In genomic region chr7:16018016-16018810, GRCm38 (mm10) we compare ENCODE assay signal across 8 mouse cellular contexts. TPM values are rescaled to one million over a fixed set of nuclear protein-coding genes. Genes with fewer than 3 reads are reported as not detected.
A peak's percentile ranks its signal among the peaks of the same experiment; 100 is the strongest.
DNase-seq lines count a peak whose midpoint lies in the region; ATAC-seq and TF ChIP-seq lines count a peak whose summit lies in the region.

No protein-coding gene starts in this region.

- peaks cover 41% of the 10 kb centered on the region for H3K4me1 ChIP-seq in heart, embryonic 13.5 days
- peaks cover 52% of the 10 kb centered on the region for H3K4me1 ChIP-seq in liver, adult 2 months (ENCODE audit: control insufficient read depth, insufficient read depth, low read length)

- peak overlapping the region; percentile 29; the same call in 1 of the 2 replicates for H3K4me3 ChIP-seq in gastrocnemius, adult 2 months
- H3K4me3 ChIP-seq in heart, embryonic 13.5 days, result no peak overlapping the region
- H3K4me3 ChIP-seq in liver, adult 2 months (ENCODE audit: insufficient read depth, low read depth, low read length), result no peak overlapping the region

- no peak overlapping the region for H3K4me2 ChIP-seq in heart, embryonic 13.5 days

- intact Hi-C loops in gastrocnemius, adult 2 months (cut with DNase I), result loop anchor here (5.0 kb wide), 1 partner anchor 36 kb away; no protein-coding TSS in a partner anchor

- peak; percentile 43; the same call in 1 of the 2 replicates for ATAC-seq in heart, embryonic 13.5 days (ENCODE audit: extremely low read depth, insufficient number of reproducible peaks, low FRiP score, low TSS enrichment)
- peak; percentile 70 for ATAC-seq in neutrophil, adult 5-6 weeks (ENCODE audit: extremely low read depth, insufficient number of reproducible peaks, low FRiP score, poor library complexity, severe bottlenecking)

- no peak for TF ChIP-seq POLR2A in liver, adult 2 months (IDR thresholded peaks at IDR 0.05; ENCODE audit: extremely low read depth, insufficient read depth, low read length)

- TF ChIP-seq CTCF in gastrocnemius, adult 2 months (IDR thresholded peaks at IDR 0.05), result no peak
- TF ChIP-seq CTCF in liver, adult 2 months (IDR thresholded peaks at IDR 0.05; ENCODE audit: low read depth, low read length), result no peak

- peak; percentile 42 for DNase-seq in gastrocnemius, adult 2 months
- DNase-seq in gastrocnemius, adult 18-20 months (ENCODE audit: low spot score), result no peak
- peak; percentile 91 for DNase-seq in liver, adult 2 months (ENCODE audit: extremely low read depth, low read depth, low spot score)
- no peak for DNase-seq in cerebellum, postnatal 14 days
- no peak for DNase-seq in gastrocnemius, postnatal 4 days (ENCODE audit: low spot score in 2 of 2)
- DNase-seq in layer of hippocampus, adult 9-11 months, result no peak

- 0 out of 2 replicates have a peak, but pooled peaks cover under 1% of the 10 kb centered on the region for H3K36me3 ChIP-seq in heart, embryonic 13.5 days
- H3K36me3 ChIP-seq in liver, adult 2 months (ENCODE audit: control insufficient read depth, insufficient read depth, low read length), result no peaks in the 10 kb centered on the region

- WGBS in heart, embryonic 13.5 days, result 68% methylated on average over 9 of the region's 9 CpGs
- WGBS in liver, adult 2 months, result 14% methylated on average over 9 of the region's 9 CpGs

- H3K9me3 ChIP-seq in heart, embryonic 13.5 days, result no peaks in the 10 kb centered on the region

- peaks cover 27% of the 10 kb centered on the region; the same call in 1 of the 2 replicates for H3K79me2 ChIP-seq in liver, adult 2 months (ENCODE audit: control insufficient read depth, insufficient read depth, low read length)

- no peak overlapping the region for H3K9ac ChIP-seq in heart, embryonic 13.5 days
- peak overlapping the region; percentile 29; the same call in 1 of the 2 replicates for H3K9ac ChIP-seq in liver, adult 2 months (ENCODE audit: low read depth, low read length)

- H3K27ac ChIP-seq in gastrocnemius, adult 2 months, result peak overlapping the region; percentile 84
- H3K27ac ChIP-seq in heart, embryonic 13.5 days (replicated peaks), result peak overlapping the region; percentile 58
- H3K27ac ChIP-seq in liver, adult 2 months (replicated peaks; ENCODE audit: insufficient read depth, low read depth, low read length), result peak overlapping the region; percentile 56

- H3K27me3 ChIP-seq in heart, embryonic 13.5 days (replicated peaks), result no peaks in the 10 kb centered on the region
- H3K27me3 ChIP-seq in liver, adult 2 months (ENCODE audit: control insufficient read depth, insufficient read depth, low read length), result no peaks in the 10 kb centered on the region

RNA-seq across cellular contexts. Expression of gene Bicra, which starts 29.5 kb away (rescaled TPM):
- total RNA-seq in gastrocnemius, adult 2 months (2021), result 1 to 10 TPM; 6.8 to 7.1 TPM
- 1 to 10 TPM; 5.5 to 6.6 TPM for total RNA-seq in gastrocnemius, adult 18-20 months (2021)
- polyA plus RNA-seq in heart, embryonic 13.5 days (2015; fragmentation: Nextera tagmentation; extraction: Ambion mirVana), result 4.6 and 5.0 TPM in 2 replicates
- 0.55 and 0.87 TPM in 2 replicates for total RNA-seq in liver, adult 2 months (2014; rRNA removed)
- 3.6 and 4.6 TPM in 2 replicates for polyA plus RNA-seq in liver, adult 2 months (2012; rRNA removed)
- total RNA-seq in neutrophil, adult 5-6 weeks (2017), result 11.9 and 12.9 TPM in 2 replicates
- total RNA-seq in gastrocnemius, postnatal 4 days (2021), result 10 to 100 TPM; 12.1 to 12.6 TPM

RNA-seq across cellular contexts. Expression of gene Zfp541, which starts 43.4 kb away (rescaled TPM):
- total RNA-seq in gastrocnemius, adult 2 months (2021), result not detected
- not detected for total RNA-seq in gastrocnemius, adult 18-20 months (2021)
- polyA plus RNA-seq in heart, embryonic 13.5 days (2015; fragmentation: Nextera tagmentation; extraction: Ambion mirVana), result 0.05 TPM in 1 of 2 replicates, not detected in the other
- total RNA-seq in liver, adult 2 months (2014; rRNA removed), result not detected in 2 replicates
- polyA plus RNA-seq in liver, adult 2 months (2012; rRNA removed), result 0.02 TPM in 1 of 2 replicates, not detected in the other
- total RNA-seq in neutrophil, adult 5-6 weeks (2017), result 0.61 and 0.70 TPM in 2 replicates
- under 1 TPM in 1 of 2 experiments, not detected in 1; 0.05 TPM for total RNA-seq in gastrocnemius, postnatal 4 days (2021)

RNA-seq across cellular contexts. Expression of gene Ehd2, which starts 50.8 kb away (rescaled TPM):
- 10 to 100 TPM; 31.4 to 38.7 TPM for total RNA-seq in gastrocnemius, adult 2 months (2021)
- total RNA-seq in gastrocnemius, adult 18-20 months (2021), result 10 to 100 TPM; 24.9 to 37.4 TPM
- 37.4 and 40.2 TPM in 2 replicates for polyA plus RNA-seq in heart, embryonic 13.5 days (2015; fragmentation: Nextera tagmentation; extraction: Ambion mirVana)
- total RNA-seq in liver, adult 2 months (2014; rRNA removed), result 1.0 and 1.4 TPM in 2 replicates
- 1.6 and 1.7 TPM in 2 replicates for polyA plus RNA-seq in liver, adult 2 months (2012; rRNA removed)
- total RNA-seq in neutrophil, adult 5-6 weeks (2017), result 2.1 and 3.1 TPM in 2 replicates
- total RNA-seq in gastrocnemius, postnatal 4 days (2021), result 100 to 1,000 TPM; 160 to 194 TPM

Comparison
In these comparisons a context has a peak if more than half of its experiments do, and no peak if none do; other contexts are left out.
1. DNase-seq: peak in gastrocnemius, adult 2 months (single experiment) and liver, adult 2 months (single experiment); none in gastrocnemius, adult 18-20 months (single experiment), cerebellum, postnatal 14 days (0 of 2), gastrocnemius, postnatal 4 days (0 of 2) and layer of hippocampus, adult 9-11 months (single experiment).
2. RNA of gene Ehd2, which starts 50.8 kb away (total RNA-seq): 160 to 194 TPM in gastrocnemius, postnatal 4 days; 31.4 to 38.7 TPM in gastrocnemius, adult 2 months, 24.9 to 37.4 TPM in gastrocnemius, adult 18-20 months, 2.1 to 3.1 TPM in neutrophil, adult 5-6 weeks and 1.0 to 1.4 TPM in liver, adult 2 months; every median in the first group is over 4 times any median in the second.
3. Peak in every context shown above with its lines, with median percentiles within 50 percentile points of each other: H3K27ac ChIP-seq.